Mouse (Mus musculus) stomach, postnatal 0 days (tissue): ENCODE results near the gene Mpig6b.

Experiments used
- CTCF ChIP-seq: IDR thresholded peaks from 2 replicates; pipeline ENCODE4 v1.5.1; 2016; ENCODE audit warnings: antibody characterized with exemption, low read depth, mild to moderate bottlenecking, moderate library complexity
- EP300 ChIP-seq: optimal IDR thresholded peaks from 2 replicates; pipeline ENCODE3; 2016; ENCODE audit warnings: antibody characterized with exemption

DNA sequence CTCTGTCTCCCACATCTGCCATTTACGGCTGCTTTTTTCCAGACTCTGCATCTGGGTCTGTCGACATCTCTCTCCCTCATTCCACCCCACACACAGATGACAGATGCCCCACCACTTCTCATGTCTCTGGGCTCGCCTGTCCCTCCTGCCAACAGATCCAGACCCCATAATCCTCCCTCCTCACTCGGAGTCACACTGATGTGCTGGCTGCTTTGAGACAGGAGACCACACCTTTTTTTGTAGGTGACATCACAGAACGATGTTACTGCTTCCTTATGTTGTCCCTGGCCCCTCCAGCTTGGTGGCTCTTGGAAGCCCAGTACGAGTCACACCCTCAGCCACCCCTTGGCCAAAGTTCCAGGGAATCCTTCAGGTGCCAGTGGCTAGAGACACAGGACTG lies 14.3 kb upstream of the Mpig6b start:
- no peak for TF ChIP-seq CTCF
- no peak for TF ChIP-seq EP300
